Mouse (Mus musculus): ENCODE measurements around the gene Egflam.

DNA sequence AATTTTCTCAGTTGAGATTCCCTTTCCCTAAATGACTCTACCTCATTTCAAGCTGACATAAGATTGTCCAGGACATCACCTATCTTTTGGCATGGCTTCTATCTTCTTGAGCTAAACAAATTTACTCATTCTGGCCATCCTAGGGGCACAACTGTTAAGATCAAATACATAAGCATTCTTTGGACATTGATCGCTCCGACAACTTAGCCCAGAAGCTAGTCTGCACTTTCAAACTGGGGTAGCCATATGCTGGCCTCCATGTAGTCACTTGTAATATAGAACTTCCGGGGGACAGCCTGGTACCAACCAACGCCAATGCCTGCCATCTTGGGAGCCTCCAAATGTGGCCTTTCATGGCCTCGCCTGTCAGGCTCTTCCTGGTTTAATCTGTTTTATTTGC, 195.2 kb downstream of the Egflam start:
- TF ChIP-seq CTCF (IDR thresholded peaks at IDR 0.05; ENCODE audit: insufficient read depth, low read depth, low read length) = no peak
- no peak for TF ChIP-seq POLR2A (IDR thresholded peaks at IDR 0.05; ENCODE audit: insufficient read depth, low read depth, low read length)

All from olfactory bulb, adult 2 months (tissue).